Mouse (Mus musculus): ENCODE data around the gene Gm4778.
A peak's percentile ranks its signal among the peaks of the same experiment; 100 is the strongest.

DNA sequence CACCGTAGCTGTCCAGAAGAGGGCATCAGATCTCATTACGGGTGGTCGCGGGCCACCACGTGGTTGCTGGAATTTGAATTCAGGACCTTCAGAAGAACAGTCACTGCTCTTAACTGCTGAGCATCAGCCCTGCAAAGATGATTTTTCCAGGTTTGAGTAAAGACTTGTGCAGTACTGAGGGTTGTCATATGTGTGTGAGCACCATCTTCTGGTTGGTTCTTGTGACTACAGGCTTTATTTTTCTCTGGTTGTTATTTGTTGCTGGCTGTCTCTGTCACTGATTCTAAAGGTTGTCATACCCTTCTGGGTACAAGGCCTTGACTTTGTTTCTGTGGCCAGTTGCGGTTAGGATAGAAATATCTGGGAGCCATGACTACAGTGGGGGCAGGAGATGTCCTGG lies 3.2 kb upstream of the Gm4778 start:
- peak; percentile 43; the same call in 1 of the 2 replicates for TF ChIP-seq CTCF (IDR thresholded peaks at IDR 0.05; ENCODE audit: borderline replicate concordance, extremely low read depth, insufficient read depth, insufficient read length)
- no peak for TF ChIP-seq POLR2A (IDR thresholded peaks at IDR 0.05; ENCODE audit: borderline replicate concordance, extremely low read depth, insufficient read depth, insufficient read length, poor library complexity, severe bottlenecking)

Measured in brain, embryonic 14.5 days (tissue).